Mouse (Mus musculus) thymus, postnatal 0 days (tissue): ENCODE data around the gene Rabif. TPM values are rescaled to one million over a fixed set of nuclear protein-coding genes. Genes with fewer than 3 reads are reported as not detected.

Source experiments
- DNase-seq: peaks from one replicate; pipeline ENCODE4 v3.0.0-alpha.2; 2015; ENCODE audit warnings: low spot score
- polyA plus RNA-seq: library from polyadenylated mRNA; unstranded; fragments of >200 nt; fragmentation: Nextera tagmentation; extraction: Ambion mirVana; gene quantifications from 2 replicates; pipeline ENCODE4 v1.2.1, GENCODE M21; 2015

The Rabif gene
- polyA plus RNA-seq, 1 experiment from 2014 or later = 46.4 TPM

DNA sequence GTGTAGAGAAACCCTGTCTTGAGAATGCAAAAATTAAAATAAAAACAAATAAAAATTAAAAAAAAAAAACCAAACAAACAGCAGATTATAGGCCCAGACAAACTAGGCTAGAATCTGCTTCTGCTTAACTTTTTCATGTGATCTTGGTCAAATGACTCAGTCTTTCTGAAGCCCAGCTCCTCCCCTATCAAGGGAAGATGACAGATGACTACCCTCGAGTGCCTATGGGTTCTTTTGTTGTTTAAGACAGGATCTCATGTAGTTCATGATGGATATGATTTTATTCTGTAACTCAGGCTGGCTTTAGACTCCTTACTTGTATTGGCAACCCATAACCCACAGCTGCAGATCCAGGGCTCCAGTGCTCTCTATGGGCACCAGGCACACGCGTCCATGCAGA is 57.4 kb downstream of the Rabif start:
- DNase-seq = no peak

GRCm38 (mm10) chr1:134552396-134552795 is 57.9 kb downstream of the Rabif start:
- no peak for DNase-seq

GRCm38 (mm10) chr1:134555240-134555870 is 60.9 kb downstream of the Rabif start:
- no peak for DNase-seq

GRCm38 (mm10) chr1:134555871-134556670 is 61.6 kb downstream of the Rabif start:
- DNase-seq = peak; percentile 74

DNA sequence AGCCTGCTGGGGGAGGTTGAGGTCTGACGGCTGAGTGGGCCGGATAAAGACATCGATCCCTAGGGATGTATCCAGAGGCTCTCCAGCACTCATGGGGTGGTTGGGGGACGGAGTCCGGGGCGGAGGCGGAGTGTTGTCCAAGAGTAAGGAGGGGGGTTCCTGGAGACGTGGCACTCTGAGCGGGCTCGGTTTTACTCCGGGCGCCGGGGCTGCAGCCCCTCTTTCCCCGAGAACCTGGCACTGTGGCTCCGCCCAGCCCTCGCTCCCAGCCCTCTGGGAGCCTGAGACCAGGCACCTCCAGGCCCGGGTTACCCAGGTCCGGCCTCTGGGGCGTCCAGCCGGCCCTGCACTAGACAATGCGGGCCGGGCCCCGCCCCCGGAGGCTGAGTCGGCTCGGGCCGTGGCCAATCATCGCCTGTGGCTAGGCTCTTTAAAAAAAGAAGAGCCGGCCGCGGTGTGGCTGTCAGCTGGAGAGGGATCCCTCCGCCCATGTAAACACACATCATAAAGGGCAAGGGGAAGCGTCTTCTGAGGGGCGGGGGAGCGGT is 62.3 kb downstream of the Rabif start:
- DNase-seq = peak; percentile 96

Other genes with a start within 250 kb of the Rabif start
- 3.0 and 3.5 TPM in 2 replicates for gene Myog, start 204.7 kb upstream of the Rabif start, polyA plus RNA-seq
- 2.1 and 3.2 TPM in 2 replicates for gene Ppfia4, start 161.7 kb upstream of the Rabif start, polyA plus RNA-seq
- 58.0 and 64.3 TPM in 2 replicates for gene Tmem183a, start 132.7 kb upstream of the Rabif start, polyA plus RNA-seq
- not detected in 2 replicates for gene 4933406M09Rik, start 108.7 kb upstream of the Rabif start, polyA plus RNA-seq
- 13.4 and 20.4 TPM in 2 replicates for gene Cyb5r1, start 89.1 kb upstream of the Rabif start, polyA plus RNA-seq
- gene Adipor1, start 79.3 kb upstream of the Rabif start, polyA plus RNA-seq = 65.8 and 67.9 TPM in 2 replicates
- gene Klhl12, start 39.1 kb upstream of the Rabif start, polyA plus RNA-seq = 12.7 and 14.3 TPM in 2 replicates
- gene Mgat4e, start 55.0 kb downstream of the Rabif start, polyA plus RNA-seq = not detected in 2 replicates
- 43.7 and 53.6 TPM in 2 replicates for gene Kdm5b, start 65.5 kb downstream of the Rabif start, polyA plus RNA-seq
- gene Syt2, start 152.0 kb downstream of the Rabif start, polyA plus RNA-seq = 0.03 and 0.14 TPM in 2 replicates